Mouse (Mus musculus): ENCODE data around the gene Pheta2.
A peak's percentile ranks its signal among the peaks of the same experiment; 100 is the strongest.
"Not testable (repeated sequence)": the region's sequence is repeated elsewhere in the genome, so short reads cannot be mapped to it uniquely, and the experiment has no call there.

The Pheta2 gene

GRCm38 (mm10) chr15:82343368-82344287, 4.9 kb downstream of the Pheta2 start:
- no peak for DNase-seq (ENCODE audit: low spot score in 2 of 2)

- DNase-seq (ENCODE audit: low spot score in 2 of 2): no peak
These were observed 6.2 kb downstream of the Pheta2 start for GRCm38 (mm10) chr15:82344971-82345370.

GRCm38 (mm10) chr15:82345820-82346470, 7.2 kb downstream of the Pheta2 start:
- peak; percentile 95 to 97 for DNase-seq (ENCODE audit: low spot score in 2 of 2)

- no peak for DNase-seq (ENCODE audit: low spot score in 2 of 2)
These were observed 8.0 kb downstream of the Pheta2 start for GRCm38 (mm10) chr15:82346580-82347302.

GRCm38 (mm10) chr15:82347303-82347676, 8.5 kb downstream of the Pheta2 start:
- DNase-seq (ENCODE audit: low spot score in 2 of 2): no peak

GRCm38 (mm10) chr15:82347852-82348251, 9.1 kb downstream of the Pheta2 start:
- no peak for DNase-seq (ENCODE audit: low spot score in 2 of 2)

GRCm38 (mm10) chr15:82348258-82348998, 9.7 kb downstream of the Pheta2 start:
- no peak for DNase-seq (ENCODE audit: low spot score in 2 of 2)

- no peak for DNase-seq (ENCODE audit: low spot score in 2 of 2)
These were observed 10.2 kb downstream of the Pheta2 start for GRCm38 (mm10) chr15:82348999-82349341.

- no peak for DNase-seq (ENCODE audit: low spot score in 2 of 2)
These were observed 11.6 kb downstream of the Pheta2 start for GRCm38 (mm10) chr15:82350349-82350748.

- DNase-seq (ENCODE audit: low spot score in 2 of 2): no peak
These were observed 12.7 kb downstream of the Pheta2 start for GRCm38 (mm10) chr15:82351480-82351879.

- no peak for DNase-seq (ENCODE audit: low spot score in 2 of 2)
These were observed 14.5 kb downstream of the Pheta2 start for GRCm38 (mm10) chr15:82353078-82353744.

GRCm38 (mm10) chr15:82353745-82354113, 15.0 kb downstream of the Pheta2 start:
- no peak for DNase-seq (ENCODE audit: low spot score in 2 of 2)

- DNase-seq (ENCODE audit: low spot score in 2 of 2): peak; percentile 95 to 96
These were observed 15.6 kb downstream of the Pheta2 start, which contains the start of gene Ndufa6 for GRCm38 (mm10) chr15:82354126-82354945. Gene Ndufa6 (minus strand): TSS chr15:82354322.

- no peak for DNase-seq (ENCODE audit: low spot score in 2 of 2)
These were observed 19.9 kb downstream of the Pheta2 start for GRCm38 (mm10) chr15:82358431-82359260.

- peak in 1 of 2 experiments; percentile 8 for DNase-seq (ENCODE audit: low spot score in 2 of 2)
These were observed 22.8 kb downstream of the Pheta2 start for GRCm38 (mm10) chr15:82361459-82362018.

- DNase-seq (ENCODE audit: low spot score in 2 of 2): peak in 1 of 2 experiments; percentile 2
These were observed 23.5 kb downstream of the Pheta2 start for GRCm38 (mm10) chr15:82362234-82362633.

- DNase-seq (ENCODE audit: low spot score in 2 of 2): not testable (repeated sequence)
These were observed 25.1 kb downstream of the Pheta2 start for GRCm38 (mm10) chr15:82363801-82364200.

GRCm38 (mm10) chr15:82364561-82364960, 25.8 kb downstream of the Pheta2 start:
- not testable (repeated sequence) for DNase-seq (ENCODE audit: low spot score in 2 of 2)

GRCm38 (mm10) chr15:82368146-82368545, 29.4 kb downstream of the Pheta2 start:
- no peak for DNase-seq (ENCODE audit: low spot score in 2 of 2)

Measured in frontal cortex, postnatal 10 days (tissue).